Mouse (Mus musculus) limb, embryonic 10.5 days (tissue): ENCODE measurements at regions not wholly inside any gene's neighbourhood (a gene's known extent, or its start where the extent isn't known, plus 50 kb on each side); places are given as distances from the start of the nearest gene placed in this dataset.
A peak's percentile ranks its signal among the peaks of the same experiment; 100 is the strongest.

Source experiments
- DNase-seq: peaks from one replicate; pipeline ENCODE4 v3.0.0-alpha.2; 2017; ENCODE audit warnings: low spot score
- H3K27ac ChIP-seq: fragments of 300-500 bp; sonication (generic); 2 replicates; pipeline ENCODE4 v1.5.1; 2016; ENCODE audit warnings: mild to moderate bottlenecking
- H3K27me3 ChIP-seq: fragments of 300-500 bp; sonication (generic); 2 replicates; pipeline ENCODE4 v1.6.1; 2016; ENCODE audit warnings: low read depth, mild to moderate bottlenecking; ENCODE audit not compliant: poor library complexity, severe bottlenecking
- H3K36me3 ChIP-seq: fragments of 300-500 bp; sonication (generic); 2 replicates; pipeline ENCODE4 v1.6.1; 2016; ENCODE audit warnings: mild to moderate bottlenecking, moderate library complexity
- H3K4me1 ChIP-seq: fragments of 300-500 bp; sonication (generic); 2 replicates; pipeline ENCODE4 v1.6.1; 2016
- H3K4me3 ChIP-seq: fragments of 300-500 bp; sonication (generic); 2 replicates; pipeline ENCODE4 v1.5.1; 2016; ENCODE audit warnings: mild to moderate bottlenecking, moderate library complexity
- H3K9me3 ChIP-seq: fragments of 300-500 bp; sonication (generic); replicated peaks from 2 replicates; pipeline ENCODE4 v1.6.1; 2016; ENCODE audit warnings: mild to moderate bottlenecking
- WGBS: fragments of 180-500 bp; shearing (Covaris S2); methylation state at CpG from one replicate; pipeline ENCODE4 v1.1.7; 2016; 5-methylcytosine and 5-hydroxymethylcytosine counted together

DNA sequence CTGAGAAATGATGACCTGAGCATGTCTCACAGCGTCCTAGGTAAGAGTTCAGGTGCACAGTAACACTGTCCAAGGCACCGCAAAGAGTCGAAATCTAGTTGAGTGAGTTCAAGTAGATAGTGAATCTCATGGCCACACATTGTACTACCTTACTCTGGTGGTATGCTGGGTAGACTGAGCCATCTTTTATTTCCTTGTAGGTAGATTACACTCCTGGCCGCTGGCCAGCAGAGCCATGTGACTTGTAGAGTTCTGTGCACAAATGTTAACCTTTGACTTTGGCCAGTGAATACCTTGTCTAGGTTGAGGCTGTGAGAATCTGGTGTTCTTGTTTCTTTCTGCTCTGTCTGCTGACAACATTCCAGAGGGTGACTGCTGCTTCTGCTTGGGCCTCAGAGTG is 273.0 kb downstream of the Bcl11a start:
- H3K4me1 ChIP-seq, result peaks cover 21% of the 10 kb centered on the region
- H3K27me3 ChIP-seq, result peaks cover 6% of the 10 kb centered on the region; the same call in 1 of the 2 replicates
- 90% methylated on average over 4 of the region's 4 CpGs for WGBS
- H3K36me3 ChIP-seq, result no peaks in the 10 kb centered on the region
- no peaks in the 10 kb centered on the region for H3K9me3 ChIP-seq
- no peak overlapping the region for H3K4me3 ChIP-seq
- DNase-seq, result no peak
- H3K27ac ChIP-seq, result no peak overlapping the region

GRCm38 (mm10) chr11:24352071-24352470 is 274.2 kb downstream of the Bcl11a start:
- H3K4me1 ChIP-seq, result peaks cover 16% of the 10 kb centered on the region
- H3K9me3 ChIP-seq, result no peaks in the 10 kb centered on the region
- no peak overlapping the region for H3K4me3 ChIP-seq
- no peak overlapping the region for H3K27ac ChIP-seq
- peaks cover 6% of the 10 kb centered on the region; the same call in 1 of the 2 replicates for H3K27me3 ChIP-seq
- WGBS, result 90% methylated on average over 3 of the region's 3 CpGs
- no peak for DNase-seq
- H3K36me3 ChIP-seq, result no peaks in the 10 kb centered on the region

DNA sequence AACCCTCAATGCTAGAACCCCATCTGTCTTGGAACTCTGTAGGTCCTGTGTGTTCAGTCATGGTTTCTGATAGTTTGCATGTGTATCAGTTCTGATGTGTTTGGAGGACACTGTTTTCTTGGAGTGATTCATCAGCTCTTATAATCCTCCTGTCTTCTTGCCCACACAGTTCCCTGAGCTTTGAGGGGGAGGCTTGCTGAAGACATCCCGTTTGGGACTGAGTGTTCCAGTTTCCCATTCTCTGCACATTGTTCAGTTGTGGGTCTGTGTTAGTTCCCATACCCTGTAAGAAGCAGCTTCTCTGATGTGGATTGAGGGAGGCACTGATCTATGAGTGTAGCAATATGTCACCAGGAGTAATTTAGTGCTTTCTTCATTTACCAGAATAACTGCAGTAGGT is 275.2 kb downstream of the Bcl11a start:
- 75% methylated on average over 1 of the region's 1 CpGs for WGBS

DNA sequence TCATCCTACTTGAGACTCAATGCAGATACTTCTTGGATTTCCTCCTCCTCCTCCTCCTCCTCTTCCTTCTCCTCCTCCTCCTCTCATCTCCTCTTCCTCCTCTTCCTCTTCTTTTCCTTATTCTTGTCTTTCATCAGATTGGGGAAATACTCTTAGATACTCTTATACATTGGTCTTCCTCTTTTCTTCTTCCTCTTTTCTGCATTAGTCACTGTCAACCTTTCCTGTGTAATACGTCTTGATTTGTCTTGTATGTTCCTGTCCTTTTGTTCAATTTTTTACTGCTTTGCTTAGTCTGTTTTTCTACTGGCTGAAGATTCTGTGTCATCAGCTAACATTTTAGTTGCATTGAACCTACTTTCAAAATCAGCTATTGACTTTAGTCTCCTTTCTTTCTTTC is 279.5 kb downstream of the Bcl11a start:
- no peak overlapping the region for H3K27ac ChIP-seq
- H3K4me1 ChIP-seq, result peaks cover 9% of the 10 kb centered on the region
- WGBS, result 81% methylated on average over 1 of the region's 1 CpGs
- no peak overlapping the region for H3K4me3 ChIP-seq
- DNase-seq, result no peak
- H3K27me3 ChIP-seq, result no peaks in the 10 kb centered on the region
- no peaks in the 10 kb centered on the region for H3K9me3 ChIP-seq
- H3K36me3 ChIP-seq, result no peaks in the 10 kb centered on the region

More for the DNA sequence above, 275.2 kb downstream of the Bcl11a start:
- peaks cover 6% of the 10 kb centered on the region; the same call in 1 of the 2 replicates for H3K27me3 ChIP-seq
- peaks cover 10% of the 10 kb centered on the region for H3K4me1 ChIP-seq
- no peak for DNase-seq
- H3K9me3 ChIP-seq, result no peaks in the 10 kb centered on the region
- H3K4me3 ChIP-seq, result no peak overlapping the region
- no peak overlapping the region for H3K27ac ChIP-seq
- no peaks in the 10 kb centered on the region for H3K36me3 ChIP-seq

DNA sequence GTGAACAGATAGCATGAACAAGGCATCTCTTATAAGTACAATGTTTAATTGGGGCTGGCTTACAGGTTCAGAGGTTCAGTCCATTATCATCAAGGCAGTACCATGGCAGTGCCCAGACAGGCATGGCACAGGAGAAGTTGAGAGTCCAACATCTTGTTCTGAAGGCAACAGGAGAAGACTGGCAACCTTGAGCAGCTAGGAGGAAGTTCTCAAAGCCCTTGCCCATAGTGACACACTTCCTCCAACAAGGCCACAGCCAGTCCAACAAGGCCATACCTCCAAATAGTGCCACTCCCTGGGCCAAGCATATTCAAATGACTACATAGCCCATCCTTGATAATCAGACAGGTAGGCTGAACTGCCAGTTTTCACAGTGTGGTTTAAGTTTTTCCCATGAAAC is 281.2 kb downstream of the Bcl11a start:
- Histone ChIP-seq H3K4me1 (peaks cover 26% of the 10 kb centered on the region), H3K27me3 (no peaks in the 10 kb centered on the region), H3K9me3 (no peaks in the 10 kb centered on the region), H3K36me3 (no peaks in the 10 kb centered on the region), H3K27ac (no peak overlapping the region), H3K4me3 (no peak overlapping the region)
- DNase-seq, result no peak

- no peaks in the 10 kb centered on the region for H3K9me3 ChIP-seq
Observed at GRCm38 (mm10) chr11:24361998-24362687, 284.3 kb downstream of the Bcl11a start.

DNA sequence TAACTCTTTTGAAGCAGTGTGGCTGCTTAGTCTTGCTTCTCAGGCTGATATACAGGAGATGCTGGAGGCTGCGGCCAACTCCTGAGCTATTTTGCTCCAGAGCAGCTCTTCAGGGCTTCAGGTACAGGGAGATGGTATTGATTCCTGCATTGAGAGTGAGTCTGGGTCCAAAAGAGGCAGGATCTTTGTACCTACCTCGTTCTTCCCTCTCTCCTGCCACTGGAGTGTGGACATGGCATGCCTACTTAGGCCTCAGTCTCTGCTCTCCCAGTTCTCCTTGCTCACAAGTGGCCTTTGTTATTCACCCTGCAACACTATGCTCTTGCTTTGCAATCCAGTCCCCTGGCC is 284.8 kb downstream of the Bcl11a start:
- Histone ChIP-seq H3K4me3 (no peak overlapping the region), H3K36me3 (no peaks in the 10 kb centered on the region), H3K9me3 (no peaks in the 10 kb centered on the region), H3K4me1 (peaks cover 29% of the 10 kb centered on the region), H3K27ac (peak overlapping the region; percentile 75), H3K27me3 (no peaks in the 10 kb centered on the region)
- no peak for DNase-seq
- 56% methylated on average over 2 of the region's 2 CpGs for WGBS

More at GRCm38 (mm10) chr11:24361998-24362687, 284.3 kb downstream of the Bcl11a start:
- Histone ChIP-seq H3K27ac (peak overlapping the region; percentile 75), H3K36me3 (no peaks in the 10 kb centered on the region), H3K27me3 (no peaks in the 10 kb centered on the region), H3K4me1 (peaks cover 29% of the 10 kb centered on the region), H3K4me3 (no peak overlapping the region)
- 48% methylated on average over 6 of the region's 6 CpGs for WGBS
- peak; percentile 51 for DNase-seq

GRCm38 (mm10) chr11:24363418-24364364 is 285.8 kb downstream of the Bcl11a start:
- H3K27me3 ChIP-seq, result no peaks in the 10 kb centered on the region

DNA sequence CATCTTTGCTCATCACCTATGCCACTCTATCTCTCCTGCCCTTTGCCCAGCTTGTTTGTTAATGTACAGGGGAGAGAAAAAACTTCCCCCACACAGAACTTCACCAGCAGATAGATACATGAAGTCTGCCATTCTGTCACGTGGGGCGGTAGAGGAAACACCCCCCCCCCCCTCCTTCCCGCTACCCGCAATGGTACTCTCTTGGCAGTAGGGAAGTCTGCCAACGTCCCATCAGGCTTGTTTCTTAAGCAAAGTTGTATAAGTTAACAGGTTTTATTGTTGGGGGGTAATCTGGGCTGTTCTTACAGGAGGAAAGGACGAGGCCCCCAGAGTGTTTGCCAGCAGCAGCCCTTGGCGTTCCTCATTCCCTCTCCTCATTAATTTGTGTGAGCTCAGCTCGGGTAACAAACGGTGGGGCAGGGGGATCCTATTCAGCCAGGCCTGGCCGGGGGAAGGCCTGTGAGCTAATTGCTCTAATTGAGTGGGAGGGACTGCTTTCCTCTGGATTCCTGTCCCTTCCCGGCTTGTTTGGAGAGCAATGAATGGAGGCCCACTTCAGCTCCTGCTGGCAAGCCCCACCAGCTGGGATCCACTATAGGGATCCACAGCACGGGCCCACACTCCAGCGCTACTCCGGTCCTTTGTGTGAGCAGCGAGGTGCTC is 292.5 kb downstream of the Bcl11a start:
- no peaks in the 10 kb centered on the region for H3K9me3 ChIP-seq
- WGBS, result 11% methylated on average over 15 of the region's 15 CpGs
- no peaks in the 10 kb centered on the region for H3K27me3 ChIP-seq
- H3K36me3 ChIP-seq, result no peaks in the 10 kb centered on the region
- H3K4me3 ChIP-seq, result peak overlapping the region; percentile 9; the same call in 1 of the 2 replicates
- DNase-seq, result peak; percentile 71
- peaks cover 44% of the 10 kb centered on the region for H3K4me1 ChIP-seq
- H3K27ac ChIP-seq, result peak overlapping the region; percentile 81

More at GRCm38 (mm10) chr11:24363418-24364364, 285.8 kb downstream of the Bcl11a start:
- Histone ChIP-seq H3K27ac (peak overlapping the region; percentile 75), H3K9me3 (no peaks in the 10 kb centered on the region), H3K4me1 (peaks cover 29% of the 10 kb centered on the region), H3K4me3 (no peak overlapping the region), H3K36me3 (no peaks in the 10 kb centered on the region)
- peak; percentile 66 for DNase-seq
- 46% methylated on average over 9 of the region's 9 CpGs for WGBS

- no peak for DNase-seq
- Histone ChIP-seq H3K4me3 (peak overlapping the region; percentile 9; the same call in 1 of the 2 replicates), H3K36me3 (no peaks in the 10 kb centered on the region), H3K27ac (peak overlapping the region; percentile 81), H3K9me3 (no peaks in the 10 kb centered on the region), H3K4me1 (peaks cover 44% of the 10 kb centered on the region), H3K27me3 (no peaks in the 10 kb centered on the region)
- 54% methylated on average over 10 of the region's 10 CpGs for WGBS
Observed at GRCm38 (mm10) chr11:24370861-24371686, 293.2 kb downstream of the Bcl11a start.

DNA sequence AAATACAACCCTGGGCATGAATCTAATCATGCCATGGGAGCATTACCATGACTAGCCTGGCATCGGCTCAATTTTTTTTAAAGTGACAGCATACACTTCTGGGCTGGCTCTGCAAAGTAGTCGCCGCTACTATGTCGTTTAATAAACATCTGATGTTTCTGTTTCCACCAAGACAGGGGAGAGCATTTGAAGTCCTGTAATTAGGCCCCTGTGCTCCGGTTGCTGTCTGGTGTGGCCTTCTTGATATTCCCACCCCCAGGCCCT is 293.8 kb downstream of the Bcl11a start:
- Histone ChIP-seq H3K36me3 (no peaks in the 10 kb centered on the region), H3K27ac (peak overlapping the region; percentile 71; the same call in 1 of the 2 replicates), H3K4me3 (no peak overlapping the region), H3K27me3 (no peaks in the 10 kb centered on the region), H3K9me3 (no peaks in the 10 kb centered on the region), H3K4me1 (peaks cover 44% of the 10 kb centered on the region)
- whole genome bisulfite sequencing, result 32% methylated on average over 5 of the region's 5 CpGs
- no peak for DNase-seq

DNA sequence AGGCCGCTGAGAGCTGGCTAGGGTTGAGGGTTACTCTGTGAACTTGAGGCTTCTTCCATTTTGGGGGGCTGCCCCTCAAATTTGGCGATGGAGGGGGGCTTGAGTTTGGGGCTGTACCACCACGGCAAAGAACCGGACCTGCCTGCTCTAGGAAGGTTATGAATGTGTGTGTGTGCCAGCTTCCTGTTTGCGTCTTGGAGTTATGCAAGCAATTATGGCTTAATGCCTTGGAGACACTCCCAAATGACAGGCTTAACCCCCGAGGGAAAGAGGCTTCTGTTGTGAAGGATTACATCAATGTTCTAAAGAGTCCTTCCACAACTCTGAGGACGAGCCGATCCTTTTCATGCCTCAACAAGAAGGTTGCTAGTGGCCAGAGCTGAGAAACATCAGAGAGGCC is 294.1 kb downstream of the Bcl11a start:
- DNase-seq, result no peak
- no peaks in the 10 kb centered on the region for H3K27me3 ChIP-seq
- no peak overlapping the region for H3K4me3 ChIP-seq
- H3K27ac ChIP-seq, result peak overlapping the region; percentile 71
- H3K4me1 ChIP-seq, result peaks cover 47% of the 10 kb centered on the region
- 39% methylated on average over 8 of the region's 8 CpGs for WGBS
- H3K36me3 ChIP-seq, result no peaks in the 10 kb centered on the region
- no peaks in the 10 kb centered on the region for H3K9me3 ChIP-seq
